Mouse (Mus musculus): ENCODE results near the gene Slc1a1. TPM values are rescaled to one million over a fixed set of nuclear protein-coding genes. Genes with fewer than 3 reads are reported as not detected.

The Slc1a1 gene
- polyA plus RNA-seq, 1 experiment from 2014 or later, result 0.34 TPM

DNA sequence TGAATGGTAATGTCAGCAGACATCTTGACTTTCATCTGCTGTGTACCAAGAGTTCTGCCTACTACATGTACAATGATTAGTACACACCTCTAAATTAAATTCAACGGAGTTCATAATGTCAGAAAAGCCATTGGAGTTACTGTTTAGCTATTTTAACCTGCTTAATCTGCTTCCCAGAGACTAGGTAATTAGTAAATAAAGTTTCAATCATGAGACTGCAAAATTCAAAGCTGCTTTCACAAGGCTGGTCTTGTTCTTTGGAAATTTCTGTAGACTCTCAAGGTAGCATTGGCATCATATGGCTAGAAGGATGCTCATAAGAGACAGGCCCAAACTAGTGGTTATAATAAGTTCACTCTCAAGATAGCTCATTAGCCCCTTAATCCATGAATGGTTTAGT, 20.0 kb downstream of the Slc1a1 start:
- no peaks in the 10 kb centered on the region for H3K9me3 ChIP-seq
- WGBS, result 81% methylated on average over 1 of the region's 1 CpGs
- H3K27me3 ChIP-seq, result no peaks in the 10 kb centered on the region
- H3K9ac ChIP-seq (replicated peaks), result no peak overlapping the region
- H3K36me3 ChIP-seq, result no peaks in the 10 kb centered on the region
- no peak for ATAC-seq (ENCODE audit: insufficient number of reproducible peaks, insufficient read depth, low FRiP score, low TSS enrichment, low read depth)
- H3K27ac ChIP-seq, result no peak overlapping the region
- H3K4me1 ChIP-seq (replicated peaks), result no peaks in the 10 kb centered on the region
- no peak overlapping the region for H3K4me2 ChIP-seq
- H3K4me3 ChIP-seq (replicated peaks), result no peak overlapping the region

DNA sequence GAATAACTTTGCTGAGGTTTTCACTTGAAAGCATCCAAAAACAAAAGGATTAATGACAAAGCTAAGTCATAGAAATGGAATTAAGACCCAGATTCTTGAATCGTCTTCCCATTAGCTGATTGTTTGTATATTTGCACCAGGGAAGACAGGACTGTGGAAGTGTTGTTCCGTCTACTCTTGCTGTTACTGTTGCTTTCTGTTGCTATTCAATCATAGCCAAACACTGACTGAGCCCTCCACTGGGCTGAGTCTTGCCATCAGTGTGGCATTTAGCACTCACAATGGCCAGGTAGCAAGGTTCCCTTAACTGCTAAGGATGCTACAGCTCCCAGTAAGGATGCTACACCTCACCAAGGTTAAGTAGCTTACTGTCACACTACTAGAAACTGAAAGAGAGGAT, 25.4 kb downstream of the Slc1a1 start:
- H3K4me2 ChIP-seq, result no peak overlapping the region
- no peaks in the 10 kb centered on the region for H3K9me3 ChIP-seq
- WGBS, result 94% methylated on average over 2 of the region's 2 CpGs
- no peak overlapping the region for H3K9ac ChIP-seq (replicated peaks)
- no peaks in the 10 kb centered on the region for H3K27me3 ChIP-seq
- H3K4me1 ChIP-seq (replicated peaks), result no peaks in the 10 kb centered on the region
- H3K36me3 ChIP-seq, result no peaks in the 10 kb centered on the region
- H3K27ac ChIP-seq, result no peak overlapping the region
- ATAC-seq (ENCODE audit: insufficient number of reproducible peaks, insufficient read depth, low FRiP score, low TSS enrichment, low read depth), result no peak
- no peak overlapping the region for H3K4me3 ChIP-seq (replicated peaks)

DNA sequence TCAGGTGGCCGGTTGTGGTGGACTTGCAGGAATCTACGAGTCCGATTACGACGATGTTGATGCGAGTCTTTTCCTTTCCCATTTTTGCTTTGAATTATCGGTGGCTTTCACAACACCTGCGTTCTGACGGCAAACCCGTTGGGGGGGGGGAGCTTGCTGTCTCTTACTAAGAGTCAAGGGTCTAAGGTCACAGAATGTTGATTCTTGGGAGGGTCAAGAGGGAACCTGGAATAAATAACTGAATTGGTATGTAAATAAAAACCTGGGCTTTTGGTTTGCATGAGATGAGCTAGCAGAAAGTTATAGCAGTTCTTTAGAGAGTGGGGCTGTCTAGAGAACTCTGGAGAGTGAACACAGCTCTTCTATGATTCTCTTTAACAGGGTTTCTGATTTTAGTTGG, 28.8 kb downstream of the Slc1a1 start:
- Histone ChIP-seq H3K27ac (no peak overlapping the region), H3K4me3 (replicated peaks) (no peak overlapping the region), H3K9me3 (no peaks in the 10 kb centered on the region), H3K9ac (replicated peaks) (no peak overlapping the region), H3K36me3 (no peaks in the 10 kb centered on the region), H3K27me3 (no peaks in the 10 kb centered on the region), H3K4me1 (replicated peaks) (no peaks in the 10 kb centered on the region), H3K4me2 (no peak overlapping the region)
- WGBS, result 83% methylated on average over 10 of the region's 10 CpGs
- no peak for ATAC-seq (ENCODE audit: insufficient number of reproducible peaks, insufficient read depth, low FRiP score, low TSS enrichment, low read depth)

DNA sequence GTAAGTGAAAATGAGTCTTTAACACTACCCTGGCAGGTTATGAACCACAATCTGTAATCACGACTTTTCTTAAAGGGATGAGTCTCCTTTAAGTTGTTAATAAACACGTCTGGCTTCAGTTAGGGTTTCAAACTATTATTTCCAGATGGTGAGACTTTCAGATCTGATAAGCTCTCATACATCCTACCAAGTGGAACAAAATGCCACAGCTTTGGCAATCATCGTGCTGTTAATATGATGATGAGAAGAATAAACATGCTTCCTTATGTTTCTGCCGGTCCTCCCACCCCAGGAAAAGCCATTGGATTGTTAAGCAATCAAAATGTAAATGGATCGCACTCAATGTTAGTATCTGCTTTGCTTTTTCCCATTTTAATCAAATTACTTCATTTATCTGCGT, 30.1 kb downstream of the Slc1a1 start:
- H3K4me1 ChIP-seq (replicated peaks), result no peaks in the 10 kb centered on the region
- H3K4me2 ChIP-seq, result no peak overlapping the region
- H3K27me3 ChIP-seq, result no peaks in the 10 kb centered on the region
- H3K4me3 ChIP-seq (replicated peaks), result no peak overlapping the region
- H3K36me3 ChIP-seq, result no peaks in the 10 kb centered on the region
- H3K27ac ChIP-seq, result no peak overlapping the region
- ATAC-seq (ENCODE audit: insufficient number of reproducible peaks, insufficient read depth, low FRiP score, low TSS enrichment, low read depth), result no peak
- 54% methylated on average over 6 of the region's 6 CpGs for WGBS
- no peak overlapping the region for H3K9ac ChIP-seq (replicated peaks)
- no peaks in the 10 kb centered on the region for H3K9me3 ChIP-seq

DNA sequence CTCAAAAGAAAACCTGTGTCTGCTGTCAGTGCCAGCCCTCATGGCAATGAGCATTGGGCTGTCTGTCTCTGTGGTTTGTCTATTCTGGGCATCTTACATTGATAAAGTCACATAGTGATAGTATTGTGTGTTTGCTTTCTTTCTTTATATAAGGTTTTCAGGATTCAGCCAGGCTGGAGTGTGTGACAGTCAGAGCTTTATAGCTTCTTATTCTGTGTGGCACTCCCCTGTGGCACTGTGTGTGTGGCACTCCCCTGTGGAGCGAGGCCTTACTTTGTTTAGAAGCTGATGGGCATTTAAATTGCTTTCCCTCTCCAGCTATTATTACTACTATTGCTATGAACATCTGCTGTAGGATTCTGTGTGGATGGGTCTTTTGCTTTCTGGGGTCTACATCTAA, 30.7 kb downstream of the Slc1a1 start:
- no peak overlapping the region for H3K4me2 ChIP-seq
- H3K9ac ChIP-seq (replicated peaks), result no peak overlapping the region
- ATAC-seq (ENCODE audit: insufficient number of reproducible peaks, insufficient read depth, low FRiP score, low TSS enrichment, low read depth), result no peak
- no peaks in the 10 kb centered on the region for H3K27me3 ChIP-seq
- WGBS, result 77% methylated on average over 1 of the region's 1 CpGs
- H3K27ac ChIP-seq, result no peak overlapping the region
- no peaks in the 10 kb centered on the region for H3K4me1 ChIP-seq (replicated peaks)
- no peak overlapping the region for H3K4me3 ChIP-seq (replicated peaks)
- H3K36me3 ChIP-seq, result no peaks in the 10 kb centered on the region
- no peaks in the 10 kb centered on the region for H3K9me3 ChIP-seq

DNA sequence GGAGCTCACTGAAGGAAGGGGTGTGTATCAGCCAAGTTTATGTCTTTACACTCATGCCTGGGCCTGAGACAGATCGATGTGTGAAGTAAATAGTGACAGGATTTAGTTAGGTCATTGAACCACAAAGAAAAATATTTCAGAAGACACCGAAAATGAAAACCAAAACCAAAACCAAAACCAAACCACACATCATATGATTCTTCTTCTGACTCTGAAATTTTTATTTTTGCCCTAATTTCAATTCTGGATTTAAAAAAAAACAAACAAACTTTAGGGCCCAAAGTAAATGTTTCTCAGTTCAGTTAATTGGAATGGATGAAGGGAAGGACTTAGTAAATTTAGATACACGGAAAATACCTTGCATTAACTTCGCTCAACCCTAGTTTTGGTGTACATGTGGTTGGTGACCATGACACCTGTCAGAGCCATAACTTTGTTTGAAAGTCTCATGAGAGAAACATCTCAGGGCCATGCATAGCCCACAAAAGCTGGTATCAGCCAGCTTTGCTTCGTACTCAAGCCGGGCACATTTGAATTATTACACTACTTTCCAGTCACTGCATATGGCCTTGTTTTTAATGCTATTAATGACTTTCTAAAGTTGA, 34.5 kb downstream of the Slc1a1 start:
- H3K27ac ChIP-seq, result no peak overlapping the region
- H3K36me3 ChIP-seq, result no peaks in the 10 kb centered on the region
- no peak overlapping the region for H3K4me3 ChIP-seq (replicated peaks)
- peaks cover 6% of the 10 kb centered on the region; the same call in 1 of the 2 replicates for H3K4me1 ChIP-seq (replicated peaks)
- no peaks in the 10 kb centered on the region for H3K27me3 ChIP-seq
- no peak overlapping the region for H3K9ac ChIP-seq (replicated peaks)
- no peaks in the 10 kb centered on the region for H3K9me3 ChIP-seq
- WGBS, result 84% methylated on average over 6 of the region's 6 CpGs
- H3K4me2 ChIP-seq, result no peak overlapping the region
- ATAC-seq (ENCODE audit: insufficient number of reproducible peaks, insufficient read depth, low FRiP score, low TSS enrichment, low read depth), result no peak

GRCm38 (mm10) chr19:28870351-28870750, 35.5 kb downstream of the Slc1a1 start:
- Histone ChIP-seq H3K36me3 (no peaks in the 10 kb centered on the region), H3K4me1 (replicated peaks) (peaks cover 6% of the 10 kb centered on the region; the same call in 1 of the 2 replicates), H3K27me3 (no peaks in the 10 kb centered on the region), H3K9ac (replicated peaks) (no peak overlapping the region), H3K9me3 (no peaks in the 10 kb centered on the region), H3K27ac (no peak overlapping the region), H3K4me2 (no peak overlapping the region), H3K4me3 (replicated peaks) (no peak overlapping the region)
- no peak for ATAC-seq (ENCODE audit: insufficient number of reproducible peaks, insufficient read depth, low FRiP score, low TSS enrichment, low read depth)
- 64% methylated on average over 2 of the region's 2 CpGs for WGBS

DNA sequence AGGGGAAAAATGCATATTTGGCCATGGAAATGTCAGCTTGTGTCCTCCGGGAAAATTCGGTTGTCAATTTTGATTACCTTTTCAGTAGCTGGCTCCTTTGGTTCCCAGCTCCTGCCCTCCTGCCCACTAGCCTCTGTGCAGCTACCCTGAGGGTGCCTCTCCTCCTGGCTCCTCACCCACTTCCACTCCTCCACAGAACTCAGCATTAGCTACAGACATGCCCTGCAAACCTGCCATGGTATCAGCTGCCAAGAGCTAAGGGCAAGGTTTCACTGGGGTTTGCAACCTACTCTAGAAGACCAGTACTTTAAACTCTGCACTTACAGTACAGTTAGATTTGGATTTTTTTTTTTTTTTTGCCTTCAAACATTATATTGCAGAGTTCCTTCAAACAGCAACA, 44.6 kb downstream of the Slc1a1 start:
- no peaks in the 10 kb centered on the region for H3K9me3 ChIP-seq
- no peak overlapping the region for H3K27ac ChIP-seq
- H3K4me2 ChIP-seq, result no peak overlapping the region
- no peak overlapping the region for H3K4me3 ChIP-seq (replicated peaks)
- 88% methylated on average over 2 of the region's 2 CpGs for WGBS
- no peaks in the 10 kb centered on the region for H3K36me3 ChIP-seq
- no peak for ATAC-seq (ENCODE audit: insufficient number of reproducible peaks, insufficient read depth, low FRiP score, low TSS enrichment, low read depth)
- H3K9ac ChIP-seq (replicated peaks), result no peak overlapping the region
- H3K27me3 ChIP-seq, result no peaks in the 10 kb centered on the region
- H3K4me1 ChIP-seq (replicated peaks), result no peaks in the 10 kb centered on the region

GRCm38 (mm10) chr19:28883126-28883525, 48.3 kb downstream of the Slc1a1 start:
- H3K4me2 ChIP-seq, result no peak overlapping the region
- H3K27ac ChIP-seq, result no peak overlapping the region
- no peaks in the 10 kb centered on the region for H3K4me1 ChIP-seq (replicated peaks)
- no peaks in the 10 kb centered on the region for H3K27me3 ChIP-seq
- no peak for ATAC-seq (ENCODE audit: insufficient number of reproducible peaks, insufficient read depth, low FRiP score, low TSS enrichment, low read depth)
- 73% methylated on average over 1 of the region's 1 CpGs for WGBS
- no peak overlapping the region for H3K4me3 ChIP-seq (replicated peaks)
- H3K9ac ChIP-seq (replicated peaks), result no peak overlapping the region
- no peaks in the 10 kb centered on the region for H3K36me3 ChIP-seq
- no peaks in the 10 kb centered on the region for H3K9me3 ChIP-seq

GRCm38 (mm10) chr19:28888496-28888895, 53.6 kb downstream of the Slc1a1 start:
- Histone ChIP-seq H3K4me1 (replicated peaks) (peaks cover 4% of the 10 kb centered on the region; the same call in 1 of the 2 replicates), H3K4me3 (replicated peaks) (no peak overlapping the region), H3K27me3 (no peaks in the 10 kb centered on the region), H3K36me3 (no peaks in the 10 kb centered on the region), H3K9ac (replicated peaks) (no peak overlapping the region), H3K9me3 (no peaks in the 10 kb centered on the region), H3K4me2 (no peak overlapping the region), H3K27ac (no peak overlapping the region)
- no peak for ATAC-seq (ENCODE audit: insufficient number of reproducible peaks, insufficient read depth, low FRiP score, low TSS enrichment, low read depth)
- WGBS, result 67% methylated on average over 1 of the region's 1 CpGs

DNA sequence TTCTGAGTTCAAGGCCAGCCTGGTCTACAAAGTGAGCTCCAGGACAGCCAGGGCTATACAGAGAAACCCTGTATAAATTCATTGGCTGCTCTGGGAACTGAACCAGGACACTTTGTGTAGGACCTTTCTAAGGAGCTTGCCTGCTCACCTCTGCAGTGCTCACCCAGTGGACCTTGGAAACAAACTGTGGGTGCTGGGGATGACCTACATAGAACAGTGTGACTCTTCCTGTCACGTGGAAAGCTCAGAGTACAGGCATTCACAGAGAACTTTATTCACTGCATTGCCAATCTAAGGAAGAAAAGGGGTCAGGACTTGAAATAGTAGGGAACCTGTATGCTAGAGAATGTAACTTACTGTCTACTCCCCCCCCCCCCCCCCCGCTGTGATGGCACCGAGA, 54.4 kb downstream of the Slc1a1 start:
- Histone ChIP-seq H3K9me3 (no peaks in the 10 kb centered on the region), H3K36me3 (no peaks in the 10 kb centered on the region), H3K27me3 (no peaks in the 10 kb centered on the region), H3K4me1 (replicated peaks) (peaks cover 4% of the 10 kb centered on the region; the same call in 1 of the 2 replicates), H3K4me2 (no peak overlapping the region), H3K4me3 (replicated peaks) (no peak overlapping the region), H3K27ac (no peak overlapping the region), H3K9ac (replicated peaks) (no peak overlapping the region)
- WGBS, result 71% methylated on average over 3 of the region's 3 CpGs
- no peak for ATAC-seq (ENCODE audit: insufficient number of reproducible peaks, insufficient read depth, low FRiP score, low TSS enrichment, low read depth)

- Histone ChIP-seq H3K9me3 (no peaks in the 10 kb centered on the region), H3K4me3 (replicated peaks) (no peak overlapping the region), H3K4me2 (no peak overlapping the region), H3K27ac (no peak overlapping the region), H3K4me1 (replicated peaks) (peaks cover 4% of the 10 kb centered on the region; the same call in 1 of the 2 replicates), H3K9ac (replicated peaks) (no peak overlapping the region), H3K27me3 (no peaks in the 10 kb centered on the region), H3K36me3 (no peaks in the 10 kb centered on the region)
- WGBS, result 64% methylated on average over 5 of the region's 5 CpGs
- no peak for ATAC-seq (ENCODE audit: insufficient number of reproducible peaks, insufficient read depth, low FRiP score, low TSS enrichment, low read depth)
These were observed 56.4 kb downstream of the Slc1a1 start for GRCm38 (mm10) chr19:28891238-28891637.

Data from limb, embryonic 12.5 days (tissue).